Mouse (Mus musculus): ENCODE results near the gene Aurkaip1.

Aurkaip1 gene

GRCm38 (mm10) chr4:155823443-155823842 is 7.6 kb upstream of the Aurkaip1 start:
- CTCF ChIA-PET = no interaction called here

DNA sequence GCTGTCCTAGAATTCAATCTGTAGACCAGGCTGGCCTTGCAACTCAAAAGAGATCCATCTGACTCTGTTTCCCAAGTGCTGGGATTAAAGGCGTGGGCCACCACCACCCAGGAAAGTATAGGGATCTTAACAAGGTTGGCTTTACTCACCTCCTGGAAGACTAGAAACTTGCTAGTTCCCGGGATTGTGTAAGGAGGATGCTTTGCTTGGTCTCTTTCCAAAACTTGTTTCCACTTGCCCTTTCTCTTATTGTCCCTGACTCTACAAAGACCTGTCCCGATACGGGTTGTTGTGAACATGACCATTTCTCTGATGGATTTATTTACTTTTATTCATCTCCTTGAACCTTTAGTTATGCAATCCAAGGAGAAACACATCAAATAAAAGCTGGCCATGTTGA is 1.2 kb upstream of the Aurkaip1 start:
- CTCF ChIA-PET = no interaction called here

DNA sequence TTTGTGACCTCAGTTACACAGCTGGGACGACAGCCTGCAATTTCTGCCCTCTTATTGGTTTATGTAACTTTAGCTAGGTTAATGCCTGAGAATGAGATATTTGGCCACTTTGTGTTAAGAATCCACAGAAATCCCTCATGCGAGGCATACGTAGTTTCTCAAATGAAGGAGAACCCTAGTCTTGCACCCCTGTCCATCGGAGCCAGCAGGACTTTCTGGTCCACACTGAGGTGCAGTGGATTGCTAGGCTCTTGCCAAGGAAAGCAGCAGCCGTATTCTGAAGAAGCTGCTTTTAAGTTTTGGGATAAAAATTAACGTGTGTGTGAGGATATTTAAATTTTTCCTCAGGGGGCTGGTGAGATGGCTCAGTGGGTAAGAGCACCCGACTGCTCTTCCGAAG is 476 bp upstream of the Aurkaip1 start:
- CTCF ChIA-PET = no interaction called here

DNA sequence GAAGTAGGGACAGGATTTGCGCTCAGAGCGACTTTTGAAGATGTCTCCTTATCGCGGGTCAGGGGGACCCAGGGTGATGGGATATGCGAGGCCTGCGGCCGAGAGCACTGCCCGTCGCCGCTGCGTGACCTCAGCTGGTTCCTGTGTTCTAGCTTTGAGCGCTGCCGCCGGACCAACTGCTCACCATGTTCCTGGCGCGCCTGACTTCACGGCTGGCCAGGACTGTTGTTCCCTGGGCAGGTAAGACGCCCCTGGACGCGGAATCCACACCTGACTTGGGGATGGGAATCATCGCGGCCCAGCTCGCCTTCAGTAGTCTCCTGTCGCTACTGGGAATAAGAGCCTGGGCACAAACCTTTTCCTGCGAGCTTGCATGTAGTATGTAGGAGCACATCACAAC is 759 bp downstream of the Aurkaip1 start:
- CTCF ChIA-PET = interaction anchor here (1.0 kb wide), 1 partner anchor 9 kb away, joined by 3 read pairs; no protein-coding TSS in a partner anchor

GRCm38 (mm10) chr4:155832321-155832720 is 1.2 kb downstream of the Aurkaip1 start:
- CTCF ChIA-PET = interaction anchor here (1.0 to 2.0 kb wide), 3 partner anchors 8 to 14 kb away, joined by 3 to 5 read pairs (median 4); partner anchors contain the start of gene Dvl1

GRCm38 (mm10) chr4:155833234-155833633 is 2.2 kb downstream of the Aurkaip1 start:
- CTCF ChIA-PET = interaction anchor here (0.8 to 2.0 kb wide), 3 partner anchors 11 to 35 kb away, joined by 3 to 5 read pairs (median 4); partner anchors contain the start of gene Dvl1

GRCm38 (mm10) chr4:155833836-155834235 is 2.8 kb downstream of the Aurkaip1 start:
- CTCF ChIA-PET = interaction anchor here (0.7 to 2.0 kb wide), 3 partner anchors 13 to 956 kb away, joined by 3 to 5 read pairs (median 3); partner anchors contain the start of gene Dvl1

DNA sequence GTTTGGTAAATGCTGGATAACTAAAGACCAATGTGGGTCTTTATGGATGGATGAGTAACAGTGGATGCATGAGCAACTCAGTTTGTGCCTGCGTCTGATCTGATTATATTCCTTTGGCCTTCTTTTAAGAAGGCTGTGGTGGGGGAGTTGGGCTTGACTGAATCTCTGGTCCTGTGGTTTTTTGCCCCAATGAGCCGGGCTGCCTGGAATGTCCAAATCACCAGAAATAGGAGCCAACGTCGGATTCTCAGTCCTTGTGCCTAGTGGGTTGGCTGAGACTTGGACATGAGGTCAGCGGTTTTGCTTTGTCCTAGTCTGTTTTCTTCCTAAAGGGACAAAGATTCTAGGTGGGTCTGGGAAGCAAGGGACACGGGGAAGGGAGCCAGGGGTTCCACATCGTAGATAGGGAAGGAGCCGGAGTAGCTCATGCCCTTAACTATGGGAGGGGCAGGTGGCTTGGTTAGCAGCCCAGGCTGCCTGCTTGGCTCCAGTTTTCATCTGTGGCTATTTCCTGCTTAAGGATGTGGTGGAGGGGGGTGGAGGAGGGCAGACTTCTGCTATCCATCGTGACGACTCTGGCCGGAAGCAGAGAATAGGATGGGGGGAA is 6.4 kb downstream of the Aurkaip1 start:
- CTCF ChIA-PET = no interaction called here

DNA sequence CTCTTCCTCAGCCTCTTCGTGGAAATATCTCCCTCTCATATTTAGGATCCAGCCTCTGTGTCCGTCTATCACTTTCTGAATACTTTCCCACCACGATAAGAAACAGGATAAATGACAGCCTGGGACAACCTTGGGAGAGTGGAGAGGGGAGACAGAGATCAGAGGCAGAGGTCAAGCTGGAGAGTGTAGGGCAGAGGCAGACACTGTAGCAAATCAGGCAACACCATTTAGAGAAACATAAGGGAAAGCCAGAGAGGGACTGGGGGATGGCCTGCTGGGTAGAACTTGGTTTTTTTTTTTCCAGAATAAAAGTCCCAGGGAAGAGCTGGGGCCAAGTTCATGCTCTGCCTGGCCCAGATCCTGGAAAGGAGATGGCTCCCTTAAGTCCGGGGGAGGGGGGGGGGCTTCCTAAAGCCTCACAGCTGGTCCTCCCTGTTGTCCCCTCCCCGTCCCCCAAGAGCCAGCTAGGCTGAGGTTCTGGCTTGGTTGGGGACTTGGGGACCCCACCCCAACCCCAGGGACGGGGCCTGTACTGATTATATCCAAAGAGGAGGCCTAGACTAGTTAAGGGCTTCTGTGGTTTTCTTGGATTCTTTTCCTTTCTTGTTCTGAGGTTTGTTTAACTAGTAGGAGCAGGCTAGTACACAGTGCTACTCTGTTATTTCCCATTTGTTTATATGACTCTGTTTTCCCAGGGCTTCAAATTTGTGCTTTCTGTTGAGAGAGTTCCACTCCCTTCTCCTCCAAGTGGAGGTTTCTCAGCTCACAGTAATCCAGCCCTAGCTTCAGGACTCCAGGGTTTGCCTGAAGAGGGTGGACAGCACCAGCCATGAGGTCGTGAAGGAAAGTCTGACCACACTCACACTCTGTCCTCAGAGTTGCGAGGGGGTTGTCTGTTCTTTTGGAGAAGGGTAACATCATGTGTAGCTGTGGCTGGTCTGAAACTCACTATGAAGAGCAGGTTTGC is 7.4 kb downstream of the Aurkaip1 start:
- CTCF ChIA-PET = no interaction called here

DNA sequence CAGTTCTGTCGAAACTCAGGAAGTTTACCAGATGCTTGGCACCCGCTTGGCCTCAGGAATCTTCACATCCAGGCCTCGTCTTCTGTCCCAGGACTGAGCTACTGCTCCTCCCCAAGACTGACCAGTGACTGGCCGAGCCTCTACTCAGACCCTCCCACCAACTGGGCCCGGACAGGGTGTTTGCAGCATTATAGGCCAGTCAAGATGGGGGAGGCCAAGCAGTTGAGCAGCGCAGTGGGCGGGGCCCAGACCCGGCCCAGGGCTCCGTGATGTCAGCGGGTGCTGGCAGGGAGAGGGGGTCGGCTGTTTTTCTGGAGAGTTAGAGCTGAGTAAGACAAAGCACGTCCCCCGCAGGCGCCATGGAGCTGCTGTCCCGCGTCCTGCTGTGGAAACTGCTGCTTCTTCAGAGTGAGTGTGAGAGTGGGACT is 8.4 kb downstream of the Aurkaip1 start, which contains the start of gene Mxra8:
TSS of gene Mxra8 (plus strand) at position 198 of the 428 bp plus-strand sequence.
- CTCF ChIA-PET = no interaction called here

DNA sequence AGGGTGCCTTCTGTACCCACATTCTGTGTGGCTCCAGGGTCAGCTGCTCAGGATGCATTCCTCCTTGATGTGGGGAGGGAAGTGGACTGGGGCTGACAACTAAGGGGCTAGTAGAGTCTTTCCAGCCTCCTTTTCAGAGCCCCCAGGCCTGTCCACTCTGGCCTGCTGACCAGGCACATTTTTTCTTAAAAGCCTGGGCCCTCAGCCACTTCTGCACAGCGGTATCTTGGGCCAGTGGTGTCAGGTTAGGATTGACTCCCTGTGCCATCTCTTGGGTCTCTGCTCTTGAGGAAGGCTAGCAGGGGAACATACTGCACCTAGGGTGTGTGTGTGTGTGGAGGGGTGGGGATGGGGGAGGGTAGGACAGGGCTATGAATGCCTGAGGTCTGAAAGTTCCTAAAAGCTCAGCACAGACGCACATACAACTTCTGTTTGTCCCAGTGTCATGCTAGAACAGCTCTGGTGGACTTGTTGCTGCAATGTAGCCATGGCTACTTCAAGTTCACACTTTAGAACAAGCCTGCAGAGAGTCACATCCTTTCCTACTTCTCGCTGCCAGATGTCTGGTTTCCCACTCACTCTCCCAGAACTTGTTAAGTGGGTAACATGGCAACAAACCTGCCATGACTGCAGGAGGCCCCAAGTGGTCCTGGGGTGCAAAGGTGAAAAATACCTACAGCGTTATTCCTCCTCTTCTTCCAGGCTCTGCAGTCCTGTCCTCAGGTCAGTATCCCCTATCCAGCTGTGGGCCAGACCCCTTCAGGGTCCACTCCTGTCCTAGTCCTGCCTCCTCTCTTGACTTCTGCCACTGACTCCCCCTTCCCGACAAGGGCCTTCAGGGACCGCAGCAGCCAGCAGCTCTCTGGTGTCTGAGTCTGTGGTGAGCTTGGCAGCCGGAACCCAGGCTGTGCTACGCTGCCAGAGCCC is 9.3 kb downstream of the Aurkaip1 start:
- CTCF ChIA-PET = interaction anchor here (1.0 kb wide), 1 partner anchor 8 kb away, joined by 3 read pairs; no protein-coding TSS in a partner anchor

- CTCF ChIA-PET = interaction anchor here (1.0 kb wide), 1 partner anchor 9 kb away, joined by 3 read pairs; no protein-coding TSS in a partner anchor
Measured at GRCm38 (mm10) chr4:155841003-155841454, 10.0 kb downstream of the Aurkaip1 start.

- CTCF ChIA-PET = no interaction called here
Measured at GRCm38 (mm10) chr4:155841651-155842270, 10.7 kb downstream of the Aurkaip1 start.

GRCm38 (mm10) chr4:155843231-155843630 is 12.2 kb downstream of the Aurkaip1 start:
- CTCF ChIA-PET = no interaction called here

- CTCF ChIA-PET = interaction anchor here (1.9 kb wide), 1 partner anchor 14 kb away, joined by 5 read pairs; no protein-coding TSS in a partner anchor
Measured at GRCm38 (mm10) chr4:155846871-155847578, 16.0 kb downstream of the Aurkaip1 start, which contains the start of gene Dvl1. Gene Dvl1, plus strand, starts transcription at chr4:155847402.

GRCm38 (mm10) chr4:155847591-155848352 is 16.7 kb downstream of the Aurkaip1 start:
- CTCF ChIA-PET = interaction anchor here (1.5 to 1.9 kb wide), 2 partner anchors 10 to 15 kb away, joined by 3 to 5 read pairs; no protein-coding TSS in a partner anchor

- CTCF ChIA-PET = interaction anchor here (1.5 kb wide), 1 partner anchor 10 kb away, joined by 3 read pairs; no protein-coding TSS in a partner anchor
Measured at GRCm38 (mm10) chr4:155848434-155849095, 17.5 kb downstream of the Aurkaip1 start.

DNA sequence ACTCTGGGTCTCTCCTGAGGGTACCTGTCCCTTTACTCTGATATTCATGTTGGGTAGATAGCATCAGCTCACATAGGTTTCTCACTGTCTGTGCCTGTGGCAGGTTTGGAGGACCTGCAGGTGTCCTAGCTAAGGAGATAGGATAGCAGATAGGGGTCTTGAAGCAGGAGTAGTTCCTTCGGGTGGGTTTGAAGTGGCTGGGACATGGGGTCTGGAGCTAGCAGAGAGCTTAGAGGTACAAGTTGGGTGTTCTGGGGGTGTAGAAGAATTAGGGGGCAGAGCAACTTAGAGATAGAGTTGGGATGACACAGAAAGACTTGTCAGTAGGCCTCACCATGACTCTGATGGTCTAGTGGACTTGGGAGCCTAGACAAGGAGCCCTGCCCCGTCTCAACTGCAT is 18.3 kb downstream of the Aurkaip1 start:
- CTCF ChIA-PET = interaction anchor here (1.5 kb wide), 1 partner anchor 9 kb away, joined by 3 read pairs; no protein-coding TSS in a partner anchor

All from spleen, embryonic (tissue).